Mouse (Mus musculus): Measurements from ENCODE around the gene Sla2. TPM values are rescaled to one million over a fixed set of nuclear protein-coding genes. Genes with fewer than 3 reads are reported as not detected.
"Not testable (repeated sequence)": the region's sequence is repeated elsewhere in the genome, so short reads cannot be mapped to it uniquely, and the experiment has no call there.

The Sla2 gene
- total RNA-seq, 2 experiments from 2014 or later = 0.12 TPM; not detected in 1

- not testable (repeated sequence) for DNase-seq
- intact Hi-C loops (cut with DNase I) = loop anchor here (10.0 kb wide), 1 partner anchor 192 kb away; no protein-coding TSS in a partner anchor
Measured at GRCm38 (mm10) chr2:156902411-156902810, 15.4 kb upstream of the Sla2 start.

DNA sequence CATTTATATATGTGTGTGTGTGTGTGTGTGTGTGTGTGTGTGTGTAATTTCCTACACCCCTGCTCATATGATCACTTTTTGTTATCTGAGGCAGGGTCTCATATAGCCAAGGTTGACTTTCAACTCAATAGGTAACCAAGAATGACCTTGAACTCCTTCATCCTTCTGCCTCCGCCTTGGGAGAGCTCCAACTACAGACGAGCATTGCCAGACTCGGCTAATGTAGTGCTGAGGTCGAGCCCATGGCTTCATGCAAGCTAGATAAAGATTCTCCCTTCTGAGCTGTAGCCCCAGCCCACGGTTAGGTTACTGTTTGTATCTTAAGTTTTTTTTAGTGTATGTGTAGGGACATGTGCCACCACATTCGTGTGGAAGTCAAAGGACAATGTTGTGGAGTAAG lies 14.9 kb upstream of the Sla2 start:
- intact Hi-C loops (cut with DNase I) = loop anchor here (10.0 kb wide), 1 partner anchor 193 kb away; no protein-coding TSS in a partner anchor
- DNase-seq = no peak

DNA sequence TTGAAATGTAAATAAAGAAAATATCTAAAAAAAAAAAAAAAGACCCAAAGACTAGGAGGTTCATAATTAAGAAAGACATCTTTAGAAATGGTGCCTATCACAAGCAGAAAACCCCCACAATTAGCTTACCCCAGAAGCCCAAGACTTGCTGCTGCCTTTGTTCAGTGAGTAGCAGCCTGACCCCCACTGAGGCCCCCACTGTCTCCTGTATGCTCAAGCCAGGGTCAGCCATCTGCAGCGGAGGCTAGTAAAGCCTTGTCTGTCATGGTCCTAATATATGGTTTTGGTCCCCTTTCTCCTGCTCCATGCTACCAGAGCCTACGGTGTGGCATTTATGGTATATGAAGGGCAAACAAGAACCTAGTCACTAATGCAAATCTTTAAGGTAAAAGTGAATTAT lies 14.4 kb upstream of the Sla2 start:
- intact Hi-C loops (cut with DNase I) = loop anchor here (10.0 kb wide), 1 partner anchor 193 kb away; no protein-coding TSS in a partner anchor
- no peak for DNase-seq

GRCm38 (mm10) chr2:156899184-156899583 lies 12.2 kb upstream of the Sla2 start:
- no peak for DNase-seq
- intact Hi-C loops (cut with DNase I) = no loop called here

DNA sequence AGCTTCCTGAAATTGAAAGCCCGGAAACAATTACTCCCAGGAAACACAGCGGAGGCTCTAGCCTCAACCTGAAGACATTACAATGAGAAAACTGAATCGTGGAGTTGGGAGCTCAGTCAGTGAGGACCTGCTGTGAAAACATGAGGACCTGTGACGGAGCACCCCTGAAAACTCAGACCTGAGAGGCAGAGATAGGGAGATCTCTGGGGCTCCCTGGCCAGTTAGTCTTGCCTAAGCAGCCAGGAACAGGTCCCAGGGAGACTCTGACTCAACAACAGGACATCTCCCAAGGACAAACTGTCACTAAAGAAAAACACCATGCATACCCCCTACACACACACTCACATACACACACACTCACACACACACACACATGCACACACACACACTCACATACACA lies 11.4 kb upstream of the Sla2 start:
- intact Hi-C loops (cut with DNase I) = no loop called here
- DNase-seq = no peak

DNA sequence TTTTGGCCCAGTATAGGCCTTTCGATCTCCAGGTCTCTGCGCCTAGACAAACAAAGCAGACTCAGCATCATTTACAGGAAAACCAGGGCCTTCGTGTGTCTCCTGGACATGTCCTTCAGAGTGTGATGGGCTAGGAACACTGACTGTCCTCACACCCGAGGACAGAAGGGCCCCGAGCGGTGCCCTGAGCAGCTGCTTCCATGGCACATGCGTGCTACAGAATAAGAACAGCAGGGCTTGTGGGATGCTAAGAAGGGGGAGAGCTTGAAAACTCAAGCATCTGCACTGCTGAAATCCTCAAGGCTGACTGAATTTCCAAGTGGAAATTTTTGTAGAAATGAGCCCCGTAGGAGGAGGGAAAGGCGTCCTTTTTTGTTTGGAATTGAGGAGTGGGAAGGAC lies 10.0 kb upstream of the Sla2 start:
- no peak for DNase-seq
- intact Hi-C loops (cut with DNase I) = no loop called here

DNA sequence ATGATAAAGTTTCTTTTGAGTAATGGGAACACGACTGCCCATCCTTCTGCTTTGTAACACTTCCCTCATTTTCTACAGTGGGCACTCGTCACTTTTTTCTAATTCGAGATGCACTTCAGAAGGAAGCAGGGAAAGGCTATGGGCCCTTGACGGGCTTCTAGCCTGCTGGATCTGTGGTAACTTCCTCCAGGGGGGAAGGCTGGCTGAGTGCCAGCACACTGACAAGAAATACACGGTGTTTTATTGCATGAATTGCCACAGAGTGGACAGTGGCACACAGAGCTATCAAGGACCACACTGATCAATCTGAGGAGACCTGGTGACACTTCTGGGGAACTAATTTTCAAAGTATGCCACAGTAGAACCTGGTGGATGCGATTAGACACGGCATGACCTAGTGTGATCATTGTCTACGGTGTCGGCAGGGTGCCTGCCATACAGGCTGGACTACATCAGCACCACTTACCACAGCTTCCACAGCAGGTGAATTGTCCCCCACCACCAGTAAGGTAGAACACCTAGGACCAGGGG lies 9.5 kb upstream of the Sla2 start:
- peak; percentile 41 for DNase-seq
- intact Hi-C loops (cut with DNase I) = no loop called here

GRCm38 (mm10) chr2:156894496-156895265 lies 7.7 kb upstream of the Sla2 start:
- intact Hi-C loops (cut with DNase I) = no loop called here
- no peak for DNase-seq

DNA sequence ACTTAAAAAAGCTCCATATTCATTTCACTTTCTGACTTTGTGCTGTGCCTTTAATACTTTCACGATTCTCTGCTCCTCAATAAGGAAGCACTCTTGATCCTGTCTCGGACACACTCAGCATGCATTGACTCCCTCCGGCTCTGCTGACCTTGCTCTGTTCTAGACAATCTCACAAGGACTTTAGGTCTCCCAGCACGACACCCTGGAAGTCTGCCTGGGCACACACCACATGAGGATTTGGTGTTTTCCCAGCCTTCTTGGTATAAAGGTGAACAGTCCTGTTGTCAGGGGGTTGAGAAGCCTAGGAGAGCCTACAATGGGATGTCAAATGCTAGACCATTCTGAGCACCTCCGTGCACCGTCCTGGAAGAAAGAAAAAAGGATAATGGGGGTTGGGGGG lies 5.8 kb upstream of the Sla2 start:
- intact Hi-C loops (cut with DNase I) = no loop called here
- no peak for DNase-seq

DNA sequence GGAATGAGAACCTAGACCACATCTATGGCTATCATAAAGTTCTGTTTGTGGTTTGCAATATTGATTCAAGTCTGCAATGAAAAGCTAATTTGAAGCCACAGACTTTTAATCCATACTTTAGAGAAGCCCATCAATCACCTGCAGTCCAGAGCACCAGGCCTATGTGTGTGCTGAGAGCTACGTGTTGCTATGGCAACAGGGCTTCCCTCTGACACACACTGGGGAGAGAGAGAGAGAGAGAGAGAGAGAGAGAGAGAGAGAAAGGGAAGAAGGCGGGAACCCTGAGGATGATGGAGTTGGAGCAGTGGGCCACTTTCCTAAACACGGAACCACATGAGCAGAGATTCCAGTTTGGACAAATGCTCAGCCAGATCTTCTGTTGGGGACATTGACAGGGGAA lies 5.2 kb upstream of the Sla2 start:
- intact Hi-C loops (cut with DNase I) = no loop called here
- no peak for DNase-seq

DNA sequence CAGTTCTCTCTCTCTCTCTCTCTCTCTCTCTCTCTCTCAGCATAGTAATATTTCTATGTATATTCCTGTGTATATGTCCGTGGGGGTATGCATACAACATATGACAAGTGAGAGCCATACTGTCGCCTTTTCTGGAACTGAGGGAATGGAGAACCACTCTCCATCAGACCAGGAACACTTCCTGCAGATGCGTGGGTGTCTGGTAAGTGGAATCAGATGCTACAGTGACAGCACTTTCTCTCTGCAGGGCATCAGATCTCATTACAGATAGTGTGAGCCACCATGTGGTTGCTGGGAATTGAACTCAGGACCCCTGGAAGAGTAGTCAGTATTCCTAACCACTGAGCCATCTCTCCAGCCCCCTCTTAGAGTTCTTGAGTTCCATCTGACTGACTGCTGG lies 1.5 kb upstream of the Sla2 start:
- DNase-seq = no peak
- intact Hi-C loops (cut with DNase I) = no loop called here

- intact Hi-C loops (cut with DNase I) = no loop called here
- DNase-seq = no peak
Measured at GRCm38 (mm10) chr2:156886084-156886631, 834 bp downstream of the Sla2 start.

GRCm38 (mm10) chr2:156885666-156886065 lies 1.3 kb downstream of the Sla2 start:
- not testable (repeated sequence) for DNase-seq

DNA sequence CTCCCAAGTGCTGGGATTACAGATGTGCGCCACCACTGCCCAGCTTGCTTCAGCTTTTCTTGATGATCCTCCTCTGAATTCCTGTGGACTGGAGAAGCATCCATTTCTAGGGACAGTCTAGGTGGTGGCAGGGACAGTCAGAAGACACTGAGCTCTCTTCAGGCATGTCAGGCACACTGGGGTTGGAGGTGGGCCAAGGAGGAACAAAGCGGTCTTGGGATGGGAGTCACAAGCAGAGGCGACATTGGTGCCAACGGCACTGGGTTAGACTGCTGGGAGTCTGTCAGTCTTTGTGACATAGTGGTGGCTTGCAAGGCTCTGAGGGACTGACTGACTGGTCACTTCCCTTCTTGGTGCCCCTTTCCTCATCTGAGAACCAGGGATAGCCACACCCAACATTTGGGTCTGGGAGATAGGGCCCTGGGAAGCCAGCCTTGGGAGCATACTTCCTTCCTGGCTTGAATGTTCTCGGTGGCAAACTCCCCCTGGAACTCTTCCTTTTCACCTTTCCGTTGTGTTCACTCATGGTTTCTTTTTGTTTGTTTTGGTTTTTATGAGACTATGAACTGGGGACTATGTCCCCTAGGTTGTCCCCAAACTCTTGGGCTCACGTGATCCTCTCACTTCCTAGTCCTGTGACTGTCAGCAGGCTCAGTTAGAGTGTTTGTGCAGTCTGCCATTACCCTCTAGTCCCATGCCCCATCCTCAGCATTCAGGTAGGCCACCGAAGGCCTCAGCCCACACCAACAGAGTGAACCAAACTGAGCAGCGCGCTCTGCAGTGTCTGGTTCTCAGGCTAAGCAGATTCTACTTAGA lies 2.4 kb downstream of the Sla2 start:
- peak; percentile 48 for DNase-seq
- intact Hi-C loops (cut with DNase I) = no loop called here

More at GRCm38 (mm10) chr2:156885666-156886065, 1.3 kb downstream of the Sla2 start:
- intact Hi-C loops (cut with DNase I) = not testable (repeated sequence)

GRCm38 (mm10) chr2:156882431-156883001 lies 4.5 kb downstream of the Sla2 start:
- intact Hi-C loops (cut with DNase I) = no loop called here
- no peak for DNase-seq

DNA sequence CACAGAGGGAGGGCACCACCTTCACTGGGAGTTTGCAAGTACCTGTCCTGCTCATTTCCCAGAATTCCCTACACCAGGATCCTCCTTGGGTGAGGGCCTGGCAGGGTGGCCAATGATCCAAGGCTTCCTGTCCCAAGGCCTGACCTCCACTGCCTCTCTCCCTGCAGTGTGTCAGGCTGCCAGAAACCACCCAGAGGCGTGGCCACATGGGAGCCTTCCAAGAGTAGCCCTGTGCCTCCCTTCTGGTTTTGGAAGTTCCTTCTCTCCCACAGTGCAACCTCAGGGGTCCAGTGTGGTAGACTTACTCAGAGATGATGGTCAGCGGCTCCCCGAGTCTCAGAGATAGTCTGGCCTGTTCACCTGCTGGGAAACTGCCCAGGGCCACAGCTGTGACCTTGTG lies 7.5 kb downstream of the Sla2 start:
- intact Hi-C loops (cut with DNase I) = loop anchor here (10.0 kb wide), 1 partner anchor 215 kb away; no protein-coding TSS in a partner anchor
- DNase-seq = no peak

DNA sequence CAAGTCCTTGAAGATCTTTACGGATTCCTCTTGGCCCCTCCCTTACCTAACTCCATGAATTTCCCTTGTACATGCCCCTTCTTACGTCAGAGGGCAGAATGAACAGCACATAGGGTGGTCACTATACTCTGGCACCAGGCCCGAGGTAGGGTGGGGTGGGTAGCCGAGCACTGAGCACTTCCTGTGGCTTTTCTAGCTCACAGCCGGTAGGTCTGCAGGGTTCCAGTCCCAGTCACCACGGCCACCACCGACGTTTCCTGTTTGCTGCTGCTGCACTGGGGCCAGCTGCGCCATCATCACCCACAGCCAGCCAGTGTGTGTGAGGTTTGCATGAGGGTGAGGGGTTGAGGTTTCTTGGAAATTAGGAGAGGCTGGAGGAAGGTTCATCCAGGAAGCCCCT lies 9.3 kb downstream of the Sla2 start:
- no peak for DNase-seq
- intact Hi-C loops (cut with DNase I) = loop anchor here (10.0 kb wide), 1 partner anchor 217 kb away; no protein-coding TSS in a partner anchor

- intact Hi-C loops (cut with DNase I) = loop anchor here (5.0 to 10.0 kb wide), 2 partner anchors 122 to 220 kb away; no protein-coding TSS in a partner anchor
- peak; percentile 27 for DNase-seq
Measured at GRCm38 (mm10) chr2:156874760-156875510, 12.1 kb downstream of the Sla2 start.

GRCm38 (mm10) chr2:156874047-156874759 lies 12.8 kb downstream of the Sla2 start:
- intact Hi-C loops (cut with DNase I) = loop anchor here (5.0 to 10.0 kb wide), 2 partner anchors 123 to 221 kb away; no protein-coding TSS in a partner anchor
- DNase-seq = no peak
